Mouse (Mus musculus): Measurements from ENCODE around the gene C530025M09Rik.

Gene C530025M09Rik

GRCm38 (mm10) chr2:149830536-149831458 is at the start of gene C530025M09Rik:
Gene C530025M09Rik (minus strand): TSS chr2:149831213.
- in situ Hi-C loops (cut with MboI) = no loop called here

GRCm38 (mm10) chr2:149877954-149878353 is 46.9 kb upstream of the C530025M09Rik start:
- in situ Hi-C loops (cut with MboI) = no loop called here

GRCm38 (mm10) chr2:149873346-149873745 is 42.3 kb upstream of the C530025M09Rik start:
- in situ Hi-C loops (cut with MboI) = no loop called here

- in situ Hi-C loops (cut with MboI) = no loop called here
Observed at GRCm38 (mm10) chr2:149872496-149872895, 41.5 kb upstream of the C530025M09Rik start.

- in situ Hi-C loops (cut with MboI) = no loop called here
Observed at GRCm38 (mm10) chr2:149870496-149870895, 39.5 kb upstream of the C530025M09Rik start.

GRCm38 (mm10) chr2:149865914-149866435 is 35.0 kb upstream of the C530025M09Rik start:
- in situ Hi-C loops (cut with MboI) = no loop called here

- in situ Hi-C loops (cut with MboI) = no loop called here
Observed at GRCm38 (mm10) chr2:149861002-149861401, 30.0 kb upstream of the C530025M09Rik start.

- in situ Hi-C loops (cut with MboI) = no loop called here
Observed at GRCm38 (mm10) chr2:149848778-149849177, 17.8 kb upstream of the C530025M09Rik start.

- in situ Hi-C loops (cut with MboI) = no loop called here
Observed at GRCm38 (mm10) chr2:149844575-149844974, 13.6 kb upstream of the C530025M09Rik start.

- in situ Hi-C loops (cut with MboI) = no loop called here
Observed at GRCm38 (mm10) chr2:149839666-149840065, 8.7 kb upstream of the C530025M09Rik start.

GRCm38 (mm10) chr2:149836471-149837135 is 5.6 kb upstream of the C530025M09Rik start:
- in situ Hi-C loops (cut with MboI) = no loop called here

GRCm38 (mm10) chr2:149835091-149835490 is 4.1 kb upstream of the C530025M09Rik start:
- in situ Hi-C loops (cut with MboI) = no loop called here

- in situ Hi-C loops (cut with MboI) = no loop called here
Observed at GRCm38 (mm10) chr2:149832301-149832700, 1.3 kb upstream of the C530025M09Rik start.

GRCm38 (mm10) chr2:149831459-149832245 is 639 bp upstream of the C530025M09Rik start:
- in situ Hi-C loops (cut with MboI) = no loop called here

GRCm38 (mm10) chr2:149829955-149830535 is 968 bp downstream of the C530025M09Rik start:
- in situ Hi-C loops (cut with MboI) = no loop called here

- in situ Hi-C loops (cut with MboI) = no loop called here
Observed at GRCm38 (mm10) chr2:149828911-149829310, 2.1 kb downstream of the C530025M09Rik start, which contains the start of gene Syndig1. Gene Syndig1 (plus strand): TSS chr2:149829211.

- in situ Hi-C loops (cut with MboI) = no loop called here
Observed at GRCm38 (mm10) chr2:149820201-149820600, 10.8 kb downstream of the C530025M09Rik start.

GRCm38 (mm10) chr2:149819751-149820150 is 11.3 kb downstream of the C530025M09Rik start:
- in situ Hi-C loops (cut with MboI) = no loop called here

GRCm38 (mm10) chr2:149818395-149818794 is 12.6 kb downstream of the C530025M09Rik start:
- in situ Hi-C loops (cut with MboI) = no loop called here

GRCm38 (mm10) chr2:149812899-149813298 is 18.1 kb downstream of the C530025M09Rik start:
- in situ Hi-C loops (cut with MboI) = no loop called here

- in situ Hi-C loops (cut with MboI) = no loop called here
Observed at GRCm38 (mm10) chr2:149805256-149805655, 25.8 kb downstream of the C530025M09Rik start.

All from mature B cell (primary cell).